Mouse (Mus musculus) adrenal gland (tissue): ENCODE data around the gene Cryba4.

Experiments used
- intact Hi-C: fragments of 180-260 bp; cut with DNase I; formaldehyde crosslinking; loops from one replicate; pipeline ENCODE4 v1.15.1; 2025

Cryba4 gene

GRCm38 (mm10) chr5:112270764-112271541 lies 18.6 kb upstream of the Cryba4 start:
- intact Hi-C loops, result no loop called here

- intact Hi-C loops, result no loop called here
Measured at GRCm38 (mm10) chr5:112266011-112266777, 13.9 kb upstream of the Cryba4 start.

GRCm38 (mm10) chr5:112265515-112265914 lies 13.2 kb upstream of the Cryba4 start:
- intact Hi-C loops, result no loop called here

GRCm38 (mm10) chr5:112265110-112265509 lies 12.8 kb upstream of the Cryba4 start:
- intact Hi-C loops, result no loop called here

GRCm38 (mm10) chr5:112264099-112264498 lies 11.8 kb upstream of the Cryba4 start:
- intact Hi-C loops, result no loop called here

GRCm38 (mm10) chr5:112260818-112261217 lies 8.5 kb upstream of the Cryba4 start:
- intact Hi-C loops, result no loop called here

- intact Hi-C loops, result no loop called here
Measured at GRCm38 (mm10) chr5:112259862-112260650, 7.7 kb upstream of the Cryba4 start.

- intact Hi-C loops, result no loop called here
Measured at GRCm38 (mm10) chr5:112257896-112258295, 5.6 kb upstream of the Cryba4 start.

GRCm38 (mm10) chr5:112256457-112256856 lies 4.1 kb upstream of the Cryba4 start:
- intact Hi-C loops, result no loop called here

GRCm38 (mm10) chr5:112255426-112255825 lies 3.1 kb upstream of the Cryba4 start, which contains the start of gene Crybb1:
Gene Crybb1 (plus strand): TSS chr5:112255815.
- intact Hi-C loops, result no loop called here

- intact Hi-C loops, result no loop called here
Measured at GRCm38 (mm10) chr5:112254282-112254806, 2.0 kb upstream of the Cryba4 start.

- intact Hi-C loops, result no loop called here
Measured at GRCm38 (mm10) chr5:112253169-112253568, 851 bp upstream of the Cryba4 start.

GRCm38 (mm10) chr5:112249106-112249505 lies 3.2 kb downstream of the Cryba4 start:
- intact Hi-C loops, result no loop called here

- intact Hi-C loops, result no loop called here
Measured at GRCm38 (mm10) chr5:112247399-112247798, 4.9 kb downstream of the Cryba4 start.

GRCm38 (mm10) chr5:112244890-112245615 lies 7.3 kb downstream of the Cryba4 start:
- intact Hi-C loops, result loop anchor here (5.0 kb wide), 2 partner anchors 32 to 52 kb away; partner anchors contain the start of gene Tpst2

- intact Hi-C loops, result loop anchor here (5.0 kb wide), 2 partner anchors 33 to 53 kb away; partner anchors contain the start of gene Tpst2
Measured at GRCm38 (mm10) chr5:112244275-112244562, 8.1 kb downstream of the Cryba4 start.

- intact Hi-C loops, result loop anchor here (5.0 kb wide), 2 partner anchors 34 to 54 kb away; partner anchors contain the start of gene Tpst2
Measured at GRCm38 (mm10) chr5:112243539-112244274, 8.6 kb downstream of the Cryba4 start.

- intact Hi-C loops, result loop anchor here (5.0 kb wide), 2 partner anchors 34 to 54 kb away; partner anchors contain the start of gene Tpst2
Measured at GRCm38 (mm10) chr5:112243041-112243440, 9.3 kb downstream of the Cryba4 start.

GRCm38 (mm10) chr5:112242361-112242778 lies 9.9 kb downstream of the Cryba4 start:
- intact Hi-C loops, result loop anchor here (5.0 kb wide), 2 partner anchors 35 to 55 kb away; partner anchors contain the start of gene Tpst2

- intact Hi-C loops, result loop anchor here (2.0 to 5.0 kb wide), 3 partner anchors 35 to 185 kb away; partner anchors contain the start of gene Tpst2
Measured at GRCm38 (mm10) chr5:112241849-112242248, 10.5 kb downstream of the Cryba4 start.
